Mouse (Mus musculus) right cerebral cortex, adult 18-20 months (tissue): ENCODE measurements around the gene Nrip1.
"Not testable (repeated sequence)": the region's sequence is repeated elsewhere in the genome, so short reads cannot be mapped to it uniquely, and the experiment has no call there.

Experiments
- DNase-seq: peaks from one replicate; pipeline ENCODE4 v3.0.0; 2022; ENCODE audit warnings: mixed read lengths

Gene Nrip1

GRCm38 (mm10) chr16:76373671-76374091 lies at the start of gene Nrip1:
Gene Nrip1, minus strand, starts transcription at chr16:76373827.
- peak; percentile 46 for DNase-seq

GRCm38 (mm10) chr16:76422531-76422930 lies 48.9 kb upstream of the Nrip1 start:
- DNase-seq: no peak

- DNase-seq: no peak
Observed at GRCm38 (mm10) chr16:76419849-76420248, 46.2 kb upstream of the Nrip1 start.

- DNase-seq: no peak
Observed at GRCm38 (mm10) chr16:76416477-76416876, 42.9 kb upstream of the Nrip1 start.

- DNase-seq: no peak
Observed at GRCm38 (mm10) chr16:76416060-76416438, 42.4 kb upstream of the Nrip1 start.

GRCm38 (mm10) chr16:76415407-76416059 lies 41.9 kb upstream of the Nrip1 start:
- no peak for DNase-seq

GRCm38 (mm10) chr16:76414528-76414927 lies 40.9 kb upstream of the Nrip1 start:
- no peak for DNase-seq

GRCm38 (mm10) chr16:76413581-76413980 lies 40.0 kb upstream of the Nrip1 start:
- no peak for DNase-seq

- no peak for DNase-seq
Observed at GRCm38 (mm10) chr16:76409355-76409722, 35.7 kb upstream of the Nrip1 start.

GRCm38 (mm10) chr16:76408696-76409354 lies 35.2 kb upstream of the Nrip1 start:
- DNase-seq: no peak

- DNase-seq: no peak
Observed at GRCm38 (mm10) chr16:76408241-76408640, 34.6 kb upstream of the Nrip1 start.

GRCm38 (mm10) chr16:76407321-76407920 lies 33.8 kb upstream of the Nrip1 start:
- no peak for DNase-seq

GRCm38 (mm10) chr16:76406897-76407296 lies 33.3 kb upstream of the Nrip1 start:
- peak; percentile 5 for DNase-seq

- DNase-seq: no peak
Observed at GRCm38 (mm10) chr16:76406319-76406718, 32.7 kb upstream of the Nrip1 start.

- not testable (repeated sequence) for DNase-seq
Observed at GRCm38 (mm10) chr16:76403305-76403704, 29.7 kb upstream of the Nrip1 start.

GRCm38 (mm10) chr16:76396512-76396911 lies 22.9 kb upstream of the Nrip1 start:
- no peak for DNase-seq

GRCm38 (mm10) chr16:76393267-76393666 lies 19.6 kb upstream of the Nrip1 start:
- no peak for DNase-seq

GRCm38 (mm10) chr16:76386496-76386895 lies 12.9 kb upstream of the Nrip1 start:
- no peak for DNase-seq

GRCm38 (mm10) chr16:76386071-76386470 lies 12.4 kb upstream of the Nrip1 start:
- no peak for DNase-seq

GRCm38 (mm10) chr16:76377211-76377610 lies 3.6 kb upstream of the Nrip1 start:
- no peak for DNase-seq

GRCm38 (mm10) chr16:76376661-76377060 lies 3.0 kb upstream of the Nrip1 start:
- DNase-seq: no peak

- peak; percentile 82 for DNase-seq
Observed at GRCm38 (mm10) chr16:76372941-76373561, 576 bp downstream of the Nrip1 start.

GRCm38 (mm10) chr16:76372045-76372940 lies 1.3 kb downstream of the Nrip1 start:
- peak; percentile 66 for DNase-seq
